Mouse (Mus musculus): ENCODE measurements around the gene Btbd9. TPM values are rescaled to one million over a fixed set of nuclear protein-coding genes. Genes with fewer than 3 reads are reported as not detected.

Gene Btbd9
- polyA plus RNA-seq, 1 experiment = 32.7 TPM

- Histone ChIP-seq H3K27ac (ENCODE audit: insufficient read depth, low read length) (no peak overlapping the region), H3K27me3 (ENCODE audit: control insufficient read depth, insufficient read depth, low read length) (no peaks in the 10 kb centered on the region), H3K4me1 (ENCODE audit: control insufficient read depth, insufficient read depth, low read length) (no peaks in the 10 kb centered on the region), H3K4me3 (replicated peaks; ENCODE audit: insufficient read depth, low read depth, low read length) (no peak overlapping the region)
- WGBS = 78% methylated on average over 9 of the region's 9 CpGs
- no peak for DNase-seq
- TF ChIP-seq CTCF (IDR thresholded peaks at IDR 0.05; ENCODE audit: borderline replicate concordance, insufficient read depth, low read depth, low read length) (no peak), POLR2A (IDR thresholded peaks at IDR 0.05; ENCODE audit: borderline replicate concordance, insufficient read depth, low read length) (no peak)
Observed at GRCm38 (mm10) chr17:30452363-30452762, 123.9 kb downstream of the Btbd9 start.

DNA sequence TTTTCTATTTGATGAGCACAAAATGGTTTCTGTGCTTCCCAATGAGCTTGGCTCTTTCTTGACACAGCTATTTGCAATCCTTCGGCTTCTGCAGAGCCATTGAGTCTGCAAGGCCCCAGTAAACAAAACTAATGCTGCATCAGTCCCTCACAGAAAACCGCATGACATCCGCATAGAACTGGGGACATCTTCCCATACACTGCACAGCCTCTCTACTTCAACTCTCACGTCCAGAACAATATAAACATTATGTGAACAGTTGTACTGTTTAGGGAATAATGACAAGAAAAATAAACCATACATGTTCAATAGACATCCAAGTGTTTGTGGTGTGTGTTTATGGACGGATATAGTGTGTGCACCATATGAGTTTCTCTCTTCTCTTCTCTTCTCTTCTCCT lies 127.7 kb downstream of the Btbd9 start:
- Histone ChIP-seq H3K4me3 (replicated peaks; ENCODE audit: insufficient read depth, low read depth, low read length) (no peak overlapping the region), H3K27me3 (ENCODE audit: control insufficient read depth, insufficient read depth, low read length) (no peaks in the 10 kb centered on the region), H3K27ac (ENCODE audit: insufficient read depth, low read length) (no peak overlapping the region), H3K4me1 (ENCODE audit: control insufficient read depth, insufficient read depth, low read length) (no peaks in the 10 kb centered on the region; the same call in 1 of the 2 replicates)
- WGBS = 93% methylated on average over 5 of the region's 5 CpGs
- TF ChIP-seq POLR2A (IDR thresholded peaks at IDR 0.05; ENCODE audit: borderline replicate concordance, insufficient read depth, low read length) (no peak), CTCF (IDR thresholded peaks at IDR 0.05; ENCODE audit: borderline replicate concordance, insufficient read depth, low read depth, low read length) (no peak)
- DNase-seq = no peak

GRCm38 (mm10) chr17:30445805-30446441 lies 130.4 kb downstream of the Btbd9 start:
- Histone ChIP-seq H3K4me3 (replicated peaks; ENCODE audit: insufficient read depth, low read depth, low read length) (no peak overlapping the region), H3K27me3 (ENCODE audit: control insufficient read depth, insufficient read depth, low read length) (no peaks in the 10 kb centered on the region), H3K27ac (ENCODE audit: insufficient read depth, low read length) (no peak overlapping the region), H3K4me1 (ENCODE audit: control insufficient read depth, insufficient read depth, low read length) (no peaks in the 10 kb centered on the region; the same call in 1 of the 2 replicates)
- DNase-seq = no peak
- 77% methylated on average over 3 of the region's 3 CpGs for WGBS
- TF ChIP-seq CTCF (IDR thresholded peaks at IDR 0.05; ENCODE audit: borderline replicate concordance, insufficient read depth, low read depth, low read length) = no peak

DNA sequence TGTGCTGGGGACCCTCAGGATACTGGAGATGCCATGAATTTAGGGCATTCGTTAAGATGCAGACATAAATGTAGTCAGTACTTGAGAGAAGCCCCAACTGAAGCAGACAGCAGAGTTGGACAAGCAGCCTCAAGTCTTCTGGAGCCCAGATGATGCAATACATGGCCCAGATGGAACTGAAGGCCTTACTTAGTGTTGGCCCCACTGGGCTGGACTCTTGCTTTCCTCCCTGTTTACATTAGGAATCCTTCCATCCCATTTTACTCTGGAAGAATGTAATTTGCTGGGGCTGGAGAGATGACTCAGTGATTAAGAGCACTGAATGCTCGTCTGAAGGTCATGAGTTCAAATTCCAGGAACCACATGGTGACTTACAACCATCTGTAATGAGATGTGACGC lies 136.6 kb downstream of the Btbd9 start:
- no peaks in the 10 kb centered on the region for H3K27me3 ChIP-seq (ENCODE audit: control insufficient read depth, insufficient read depth, low read length)
- TF ChIP-seq CTCF (IDR thresholded peaks at IDR 0.05; ENCODE audit: borderline replicate concordance, insufficient read depth, low read depth, low read length) = no peak
- WGBS = 91% methylated on average over 3 of the region's 3 CpGs
- H3K4me1 ChIP-seq (ENCODE audit: control insufficient read depth, insufficient read depth, low read length) = no peaks in the 10 kb centered on the region; the same call in 1 of the 2 replicates
- DNase-seq = no peak
- no peak overlapping the region for H3K4me3 ChIP-seq (replicated peaks; ENCODE audit: insufficient read depth, low read depth, low read length)
- no peak overlapping the region for H3K27ac ChIP-seq (ENCODE audit: insufficient read depth, low read length)

- TF ChIP-seq CTCF (IDR thresholded peaks at IDR 0.05; ENCODE audit: borderline replicate concordance, insufficient read depth, low read depth, low read length) = no peak
- TF ChIP-seq POLR2A (IDR thresholded peaks at IDR 0.05; ENCODE audit: borderline replicate concordance, insufficient read depth, low read length) = no peak
- Histone ChIP-seq H3K4me1 (ENCODE audit: control insufficient read depth, insufficient read depth, low read length) (no peaks in the 10 kb centered on the region; the same call in 1 of the 2 replicates), H3K4me3 (replicated peaks; ENCODE audit: insufficient read depth, low read depth, low read length) (no peak overlapping the region), H3K27ac (ENCODE audit: insufficient read depth, low read length) (no peak overlapping the region), H3K27me3 (ENCODE audit: control insufficient read depth, insufficient read depth, low read length) (no peaks in the 10 kb centered on the region)
- WGBS = 95% methylated on average over 4 of the region's 4 CpGs
- peak in 1 of 2 experiments; percentile 26 for DNase-seq
Observed at GRCm38 (mm10) chr17:30438786-30439185, 137.5 kb downstream of the Btbd9 start.

DNA sequence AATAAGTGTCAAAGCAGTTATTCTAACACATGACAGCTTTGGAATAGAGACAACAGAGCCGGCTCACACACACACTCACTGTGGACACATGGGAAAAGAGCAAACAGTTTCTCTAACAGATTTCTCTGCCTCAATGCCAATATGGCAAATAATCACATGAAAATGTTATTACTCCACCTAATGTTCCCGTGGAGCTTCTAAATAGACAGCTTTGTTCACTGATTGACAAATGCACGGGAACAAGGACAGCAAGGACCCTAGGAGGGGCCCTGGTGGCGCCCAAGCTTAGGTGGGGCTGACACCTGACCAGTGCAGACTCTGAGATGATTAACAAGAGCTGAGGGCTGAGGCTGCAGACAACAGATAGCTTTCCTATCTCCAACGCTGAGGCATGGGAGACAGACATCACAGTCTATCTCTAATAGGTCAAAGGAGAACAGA lies 140.2 kb downstream of the Btbd9 start:
- WGBS = 75% methylated on average over 5 of the region's 5 CpGs
- Histone ChIP-seq H3K27ac (ENCODE audit: insufficient read depth, low read length) (no peak overlapping the region), H3K27me3 (ENCODE audit: control insufficient read depth, insufficient read depth, low read length) (no peaks in the 10 kb centered on the region), H3K4me1 (ENCODE audit: control insufficient read depth, insufficient read depth, low read length) (no peaks in the 10 kb centered on the region), H3K4me3 (replicated peaks; ENCODE audit: insufficient read depth, low read depth, low read length) (no peak overlapping the region)
- DNase-seq = no peak
- no peak for TF ChIP-seq POLR2A (IDR thresholded peaks at IDR 0.05; ENCODE audit: borderline replicate concordance, insufficient read depth, low read length)
- TF ChIP-seq CTCF (IDR thresholded peaks at IDR 0.05; ENCODE audit: borderline replicate concordance, insufficient read depth, low read depth, low read length) = no peak

GRCm38 (mm10) chr17:30435478-30435877 lies 140.8 kb downstream of the Btbd9 start:
- TF ChIP-seq CTCF (IDR thresholded peaks at IDR 0.05; ENCODE audit: borderline replicate concordance, insufficient read depth, low read depth, low read length) = no peak
- no peak for TF ChIP-seq POLR2A (IDR thresholded peaks at IDR 0.05; ENCODE audit: borderline replicate concordance, insufficient read depth, low read length)
- Histone ChIP-seq H3K27me3 (ENCODE audit: control insufficient read depth, insufficient read depth, low read length) (no peaks in the 10 kb centered on the region), H3K4me1 (ENCODE audit: control insufficient read depth, insufficient read depth, low read length) (no peaks in the 10 kb centered on the region), H3K4me3 (replicated peaks; ENCODE audit: insufficient read depth, low read depth, low read length) (no peak overlapping the region), H3K27ac (ENCODE audit: insufficient read depth, low read length) (no peak overlapping the region)
- 82% methylated on average over 7 of the region's 7 CpGs for WGBS
- no peak for DNase-seq

DNA sequence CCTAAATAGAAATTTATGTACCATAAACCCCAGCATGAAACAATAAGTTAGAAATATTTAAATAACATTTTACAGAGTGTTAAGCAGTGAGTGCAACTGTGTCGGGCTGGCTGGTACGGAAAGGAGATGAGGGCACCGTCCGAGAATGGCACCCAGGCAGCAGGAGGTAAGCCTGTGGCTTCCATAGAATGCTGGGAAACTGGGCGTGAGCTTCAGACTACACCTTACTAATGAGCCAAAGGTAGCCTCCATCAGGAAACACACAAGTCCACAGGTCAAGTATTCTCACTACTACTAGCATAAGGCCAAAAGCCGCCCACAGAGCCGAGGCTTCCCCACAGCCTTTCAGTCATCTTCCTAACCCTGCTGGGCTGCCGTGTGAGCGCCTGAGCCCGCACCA lies 144.2 kb downstream of the Btbd9 start:
- no peak for DNase-seq
- Histone ChIP-seq H3K27ac (ENCODE audit: insufficient read depth, low read length) (no peak overlapping the region), H3K4me1 (ENCODE audit: control insufficient read depth, insufficient read depth, low read length) (no peaks in the 10 kb centered on the region), H3K27me3 (ENCODE audit: control insufficient read depth, insufficient read depth, low read length) (no peaks in the 10 kb centered on the region), H3K4me3 (replicated peaks; ENCODE audit: insufficient read depth, low read depth, low read length) (no peak overlapping the region)
- TF ChIP-seq CTCF (IDR thresholded peaks at IDR 0.05; ENCODE audit: borderline replicate concordance, insufficient read depth, low read depth, low read length) = no peak
- no peak for TF ChIP-seq POLR2A (IDR thresholded peaks at IDR 0.05; ENCODE audit: borderline replicate concordance, insufficient read depth, low read length)
- 89% methylated on average over 10 of the region's 10 CpGs for WGBS
